Mouse (Mus musculus) cerebellum, adult 2 months (tissue): Measurements from ENCODE around the gene Cygb.

ENCODE experiments used
- CTCF ChIP-seq: fragments of 200-500 bp; IDR thresholded peaks from 2 replicates; pipeline ENCODE4 v1.5.1; 2011; ENCODE audit warnings: low read depth, mild to moderate bottlenecking, control low read depth, low read length, moderate library complexity, borderline replicate concordance; ENCODE audit not compliant: insufficient read depth
- POLR2A ChIP-seq: fragments of 200-500 bp; IDR thresholded peaks from 2 replicates; pipeline ENCODE4 v1.6.1; 2011; ENCODE audit warnings: low read length, control low read depth, borderline replicate concordance; ENCODE audit not compliant: insufficient read depth

- TF ChIP-seq CTCF: no peak
- TF ChIP-seq POLR2A: no peak
These were observed 6.6 kb downstream of the Cygb start for GRCm38 (mm10) chr11:116647340-116647991.
